Mouse (Mus musculus) CD4-positive, CD25-positive, alpha-beta regulatory T cell, adult 4 months (primary cell): ENCODE results near the gene Gm13030. TPM values are rescaled to one million over a fixed set of nuclear protein-coding genes. Genes with fewer than 3 reads are reported as not detected.
"Not testable (repeated sequence)": the region's sequence is repeated elsewhere in the genome, so short reads cannot be mapped to it uniquely, and the experiment has no call there.

ENCODE experiments used
- ATAC-seq: one replicate; pipeline ENCODE4 v1.8.0; 2017
- polyA plus RNA-seq, 2 experiments: library from polyadenylated mRNA; unstranded; fragments of 100-300 nt; shearing (Covaris generic); gene quantifications; one replicate each; pipeline ENCODE4 v1.2.1; 2017

The Gm13030 gene
- polyA plus RNA-seq, 2 experiments from 2014 or later: not detected

- ATAC-seq: no peak
Observed at GRCm38 (mm10) chr4:138865991-138866390, 7.8 kb downstream of the Gm13030 start.

GRCm38 (mm10) chr4:138865092-138865491 is 8.7 kb downstream of the Gm13030 start:
- ATAC-seq: no peak

DNA sequence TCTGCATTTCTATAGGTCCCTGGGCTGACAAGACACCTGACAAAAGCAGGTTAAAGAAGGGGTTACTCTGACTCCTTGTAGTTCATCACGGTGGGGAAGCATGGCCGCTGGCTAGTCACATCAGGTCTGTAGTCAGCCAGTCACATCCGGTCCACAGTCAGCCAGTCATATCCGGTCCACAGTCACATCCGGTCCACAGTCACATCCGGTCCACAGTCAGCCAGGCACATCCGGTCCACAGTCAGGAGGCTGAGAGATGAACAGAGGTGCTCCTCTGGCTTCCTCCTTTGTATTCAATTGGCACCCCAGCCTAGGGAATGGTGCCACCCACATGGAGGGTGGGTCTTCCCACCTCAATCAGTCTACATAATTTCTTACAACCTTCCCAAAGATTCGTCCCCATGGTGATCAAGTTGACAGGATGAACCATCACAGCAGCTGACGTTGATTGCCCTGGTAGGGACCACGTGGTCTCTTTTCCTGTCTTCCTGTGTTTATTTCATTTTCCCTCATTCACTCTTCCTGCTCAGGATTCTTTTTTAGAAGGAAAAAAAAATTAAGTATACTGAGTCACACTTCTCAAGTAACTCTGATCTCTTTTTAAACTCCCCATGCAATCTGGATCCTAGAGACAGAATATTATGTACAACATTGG is 10.3 kb downstream of the Gm13030 start, which contains the start of gene Pla2g5:
TSS of gene Pla2g5 (minus strand) at position 139 of the 655 bp plus-strand sequence.
- ATAC-seq: no peak

- no peak for ATAC-seq
Observed at GRCm38 (mm10) chr4:138859728-138860127, 14.0 kb downstream of the Gm13030 start.

GRCm38 (mm10) chr4:138859245-138859644 is 14.5 kb downstream of the Gm13030 start:
- ATAC-seq: no peak

- ATAC-seq: no peak
Observed at GRCm38 (mm10) chr4:138858446-138858845, 15.3 kb downstream of the Gm13030 start.

DNA sequence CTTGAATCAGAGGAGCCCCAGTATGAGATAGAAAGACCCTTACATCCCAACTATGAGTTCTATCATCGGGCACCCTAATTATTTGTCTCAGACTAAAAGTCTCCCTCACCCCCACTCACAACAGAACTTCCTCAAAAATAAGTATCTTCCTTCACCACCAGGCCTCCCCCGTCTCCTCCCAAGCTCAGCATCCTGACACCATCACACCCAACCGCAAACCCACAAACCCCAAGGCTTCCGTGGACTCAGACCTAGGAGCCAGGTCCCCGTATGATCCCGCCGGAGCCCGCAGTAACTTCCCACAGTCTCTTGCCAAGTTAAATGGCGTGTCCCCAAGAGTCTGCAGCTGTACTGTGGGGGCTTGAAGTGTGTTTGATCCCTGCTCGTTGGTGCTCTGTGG is 16.2 kb downstream of the Gm13030 start:
- ATAC-seq: no peak

DNA sequence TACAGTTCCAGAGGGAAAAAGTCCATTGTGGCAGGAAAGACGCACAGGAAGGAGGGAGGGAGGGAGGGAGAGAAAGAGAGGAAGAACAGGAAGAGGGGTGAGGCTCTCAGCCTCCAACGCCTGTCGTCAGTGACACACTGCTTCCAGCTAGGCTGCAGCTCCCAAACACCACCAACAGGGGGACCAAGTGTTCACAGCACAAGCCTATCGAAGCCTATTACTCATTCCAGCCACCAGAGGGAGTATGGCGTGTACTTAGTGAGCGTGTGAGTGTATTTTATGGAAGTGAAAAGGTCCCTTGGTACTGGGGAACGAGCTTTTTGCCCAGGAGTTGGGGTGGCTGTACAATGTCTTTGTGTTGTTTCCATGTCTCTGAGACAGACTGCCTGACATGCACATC is 17.3 kb downstream of the Gm13030 start:
- no peak for ATAC-seq

DNA sequence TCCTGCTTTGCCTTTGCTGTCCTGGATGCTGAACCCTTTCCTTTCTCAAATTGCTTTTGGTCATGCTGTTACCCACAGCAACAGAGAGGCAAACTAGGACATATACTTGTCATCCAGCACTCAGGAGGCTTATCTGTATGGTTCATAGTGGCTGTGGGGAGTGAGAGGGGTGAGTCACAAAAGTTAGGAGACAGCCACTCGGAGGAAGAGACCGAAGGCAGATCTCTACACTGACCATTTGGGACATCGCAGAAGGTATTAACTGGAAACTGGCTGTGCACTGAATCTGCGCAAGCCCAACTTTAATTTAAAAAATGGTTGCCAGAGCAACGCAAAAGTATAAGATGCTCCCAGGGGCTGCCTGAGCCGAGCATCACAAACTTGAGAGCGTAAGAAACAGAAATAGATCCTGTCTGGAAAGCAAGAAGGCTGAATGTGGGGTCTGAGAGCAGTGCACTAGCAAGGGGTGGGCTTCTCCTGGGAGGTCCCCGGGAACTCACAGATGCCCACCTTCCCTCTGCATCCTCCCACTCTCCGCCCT is 18.6 kb downstream of the Gm13030 start:
- ATAC-seq: no peak

GRCm38 (mm10) chr4:138852961-138853360 is 20.8 kb downstream of the Gm13030 start:
- ATAC-seq: no peak

GRCm38 (mm10) chr4:138851463-138851862 is 22.3 kb downstream of the Gm13030 start:
- ATAC-seq: no peak

DNA sequence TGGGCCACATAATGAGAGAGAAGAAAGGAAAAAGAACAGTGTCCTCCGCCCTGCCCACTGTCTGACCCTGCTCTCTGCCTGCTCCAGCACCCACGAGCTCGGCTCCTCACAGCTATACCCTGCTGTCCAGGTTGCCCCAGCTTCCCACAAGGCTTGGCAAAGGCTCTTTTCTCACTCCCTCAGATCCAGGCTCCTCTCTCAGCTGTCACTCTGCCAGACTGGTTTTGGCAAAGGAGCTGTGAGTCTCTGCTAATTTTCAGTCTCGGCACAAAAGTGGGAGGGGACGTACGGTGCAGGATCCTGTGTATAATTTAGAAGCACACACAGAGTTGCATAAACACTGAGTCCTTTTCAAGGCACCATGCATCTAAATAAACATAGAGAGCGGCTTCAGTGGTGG is 32.4 kb downstream of the Gm13030 start:
- ATAC-seq: no peak

GRCm38 (mm10) chr4:138840726-138841125 is 33.0 kb downstream of the Gm13030 start:
- no peak for ATAC-seq

- no peak for ATAC-seq
Observed at GRCm38 (mm10) chr4:138839806-138840205, 34.0 kb downstream of the Gm13030 start.

GRCm38 (mm10) chr4:138827147-138827546 is 46.6 kb downstream of the Gm13030 start:
- no peak for ATAC-seq

GRCm38 (mm10) chr4:138825751-138826567 is 47.8 kb downstream of the Gm13030 start:
- no peak for ATAC-seq

- ATAC-seq: no peak
Observed at GRCm38 (mm10) chr4:138824660-138825059, 49.1 kb downstream of the Gm13030 start.

DNA sequence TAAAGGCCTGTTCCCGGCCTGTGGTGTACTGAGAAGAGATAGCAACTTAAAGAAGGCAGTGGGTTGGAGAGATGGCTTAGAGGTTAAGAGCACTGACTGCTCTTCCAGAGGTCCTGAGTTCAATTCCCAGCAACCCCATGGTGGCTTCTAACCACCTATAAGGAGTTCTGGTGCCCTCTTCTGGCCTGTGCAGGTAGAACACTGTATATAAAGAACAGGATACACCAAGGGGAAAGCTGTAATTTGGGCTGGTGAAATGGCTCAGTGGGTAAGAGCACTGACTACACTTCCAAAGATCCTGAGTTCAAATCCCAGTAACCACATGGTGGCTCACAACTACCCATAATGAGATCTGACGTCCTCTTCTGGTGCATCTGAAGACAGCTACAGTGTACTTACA is 49.6 kb downstream of the Gm13030 start:
- not testable (repeated sequence) for ATAC-seq

GRCm38 (mm10) chr4:138821036-138821435 is 52.7 kb downstream of the Gm13030 start:
- ATAC-seq: no peak
